Mouse (Mus musculus) forebrain, embryonic 11.5 days (tissue): ENCODE measurements around the gene Lrrc19. TPM values are rescaled to one million over a fixed set of nuclear protein-coding genes. Genes with fewer than 3 reads are reported as not detected.

ENCODE experiments used
- ATAC-seq: fragments of 200-750 bp; cut with Nextera tagmentation; replicated peaks from 2 replicates; pipeline ENCODE4 v1.8.0; 2017; ENCODE audit warnings: moderate TSS enrichment; ENCODE audit not compliant: low FRiP score
- DNase-seq: peaks from one replicate; pipeline ENCODE4 v3.0.0-alpha.2; 2017; ENCODE audit warnings: low spot score
- H3K27ac ChIP-seq: fragments of 300-500 bp; sonication (generic); 2 replicates; pipeline ENCODE4 v1.5.1; 2014; ENCODE audit warnings: low read depth, low read length
- H3K27me3 ChIP-seq: fragments of 300-500 bp; sonication (generic); 2 replicates; pipeline ENCODE4 v1.6.1; 2014; ENCODE audit warnings: mild to moderate bottlenecking, low read length, mixed read lengths; ENCODE audit not compliant: control insufficient read depth, insufficient read depth
- H3K36me3 ChIP-seq: fragments of 300-500 bp; sonication (generic); 2 replicates; pipeline ENCODE4 v1.6.1; 2014; ENCODE audit warnings: mild to moderate bottlenecking, low read length, moderate library complexity, mixed read lengths; ENCODE audit not compliant: control insufficient read depth, insufficient read depth
- H3K4me1 ChIP-seq: fragments of 300-500 bp; sonication (generic); replicated peaks from 2 replicates; pipeline ENCODE4 v1.6.1; 2014; ENCODE audit warnings: low read length, mixed read lengths; ENCODE audit not compliant: control insufficient read depth, insufficient read depth
- H3K4me2 ChIP-seq: fragments of 300-500 bp; sonication (generic); 2 replicates; pipeline ENCODE4 v1.6.1; 2014; ENCODE audit warnings: low read depth, mild to moderate bottlenecking, low read length, moderate library complexity, mixed read lengths; ENCODE audit not compliant: severe bottlenecking
- H3K4me3 ChIP-seq: fragments of 300-500 bp; sonication (generic); 2 replicates; pipeline ENCODE4 v1.5.1; 2014; ENCODE audit warnings: low read depth, low read length
- H3K9ac ChIP-seq: fragments of 300-500 bp; sonication (generic); 2 replicates; pipeline ENCODE4 v1.6.1; 2014; ENCODE audit warnings: low read length
- H3K9me3 ChIP-seq: fragments of 300-500 bp; sonication (generic); 2 replicates; pipeline ENCODE4 v1.6.1; 2016; ENCODE audit warnings: low read length, mixed read lengths; ENCODE audit not compliant: control insufficient read depth
- WGBS: fragments of 180-500 bp; shearing (Covaris S2); extraction: QIAGEN DNeasy Blood & Tissue Kit; methylation state at CpG from one replicate; pipeline ENCODE4 v1.1.7; 2014; 5-methylcytosine and 5-hydroxymethylcytosine counted together
- microRNA counts: library from miRNA; unstranded; fragments of <30 nt; microRNA quantifications from one replicate; lab custom pipeline; 2015
- microRNA-seq: library from miRNA; unstranded; fragments of <30 nt; microRNA quantifications from one replicate; pipeline ENCODE4, GENCODE M21; 2016; ENCODE audit not compliant: insufficient number of aligned reads
- polyA plus RNA-seq: library from polyadenylated mRNA; unstranded; fragments of >200 nt; fragmentation: Nextera tagmentation; extraction: Ambion mirVana; gene quantifications from 2 replicates; pipeline ENCODE4 v1.2.1, GENCODE M21; 2014

Lrrc19 gene
- polyA plus RNA-seq, 1 experiment from 2014 or later: 1.4 TPM

DNA sequence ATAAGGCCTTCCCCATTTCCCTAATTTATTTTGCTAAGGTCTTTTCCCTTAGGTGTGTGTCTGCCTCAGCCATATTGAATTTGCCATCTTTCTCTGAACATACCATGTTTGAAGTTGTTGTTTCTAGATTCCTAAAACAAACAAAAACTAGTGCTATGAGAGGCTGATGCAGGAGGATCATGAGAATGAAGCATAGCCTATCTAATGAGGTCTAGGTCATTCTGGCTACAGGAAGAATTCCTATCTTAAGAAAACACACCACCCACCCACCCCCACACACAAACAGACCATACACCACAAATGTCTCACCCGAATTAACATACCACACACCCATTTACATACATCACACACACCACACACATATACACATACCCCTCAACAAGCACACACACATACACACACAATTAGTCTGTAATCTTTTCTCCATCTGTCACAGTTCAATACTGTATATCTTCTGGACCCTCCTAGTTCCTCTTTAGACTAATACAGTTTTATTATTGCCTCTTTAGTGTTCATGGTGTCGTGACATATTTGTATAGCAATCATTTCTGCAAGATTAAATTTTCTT, 45.4 kb downstream of the Lrrc19 start:
- no peak overlapping the region for H3K4me3 ChIP-seq
- no peaks in the 10 kb centered on the region for H3K27me3 ChIP-seq
- DNase-seq: no peak
- no peak overlapping the region for H3K4me2 ChIP-seq
- WGBS: 91% methylated on average over 2 of the region's 2 CpGs
- ATAC-seq: no peak
- no peak overlapping the region for H3K27ac ChIP-seq
- no peaks in the 10 kb centered on the region for H3K36me3 ChIP-seq
- 0 out of 2 replicates have a peak, but pooled peaks cover 3% of the 10 kb centered on the region for H3K4me1 ChIP-seq
- no peak overlapping the region for H3K9ac ChIP-seq
- H3K9me3 ChIP-seq: no peaks in the 10 kb centered on the region

DNA sequence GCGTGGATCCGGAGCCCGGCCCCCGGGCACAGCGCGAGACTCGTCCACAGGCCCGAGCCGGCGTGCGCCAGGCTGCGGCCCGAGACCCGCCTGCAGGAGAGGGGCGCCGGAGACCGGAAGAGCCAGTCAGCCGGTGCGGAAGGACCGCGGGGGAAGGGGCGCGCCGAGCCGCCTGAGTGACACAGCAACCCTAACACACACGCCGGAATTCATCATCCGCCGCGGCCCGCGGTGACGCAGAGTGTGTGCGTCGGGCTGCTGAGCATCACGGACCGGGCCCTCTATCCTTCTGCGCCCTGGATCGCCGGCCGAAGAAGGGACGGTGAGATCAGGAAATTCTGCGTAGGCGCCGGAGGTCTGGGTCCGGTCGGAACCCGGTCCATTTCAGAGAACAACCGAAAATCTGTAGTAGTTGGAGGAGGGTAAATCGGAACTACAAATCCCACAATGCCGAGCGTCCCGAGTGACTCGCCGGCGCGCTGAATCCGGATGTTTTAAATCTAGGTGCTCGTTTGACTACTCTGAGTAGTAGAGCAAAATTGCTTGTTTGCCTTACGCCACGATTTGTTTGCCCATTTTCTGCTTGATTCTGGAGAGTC, 46.8 kb downstream of the Lrrc19 start, which contains the start of gene Plaa:
Plaa (minus strand) TSS at position 214 of the 599 bp plus-strand sequence.
- Histone ChIP-seq H3K27ac (peak within 1 kb of the TSS; percentile 68), H3K36me3 (no peaks in the 10 kb centered on the region), H3K4me1 (0 out of 2 replicates have a peak, but pooled peaks cover 3% of the 10 kb centered on the region), H3K9ac (peak within 1 kb of the TSS; percentile 91), H3K27me3 (no peaks in the 10 kb centered on the region), H3K4me2 (peak within 1 kb of the TSS; percentile 79), H3K9me3 (no peaks in the 10 kb centered on the region), H3K4me3 (peak within 1 kb of the TSS; percentile 85)
- under 1% methylated on average over 60 of the region's 61 CpGs for WGBS
- ATAC-seq (peak; percentile 99), DNase-seq (peak; percentile 95)

GRCm38 (mm10) chr4:94602496-94603030, 47.4 kb downstream of the Lrrc19 start:
- no peaks in the 10 kb centered on the region for H3K9me3 ChIP-seq
- H3K4me2 ChIP-seq: peak overlapping the region; percentile 71
- no peaks in the 10 kb centered on the region for H3K27me3 ChIP-seq
- peak overlapping the region; percentile 85 for H3K4me3 ChIP-seq
- under 1% methylated on average over 33 of the region's 33 CpGs for WGBS
- no peak for DNase-seq
- H3K9ac ChIP-seq: peak overlapping the region; percentile 91
- H3K36me3 ChIP-seq: no peaks in the 10 kb centered on the region
- 0 out of 2 replicates have a peak, but pooled peaks cover 3% of the 10 kb centered on the region for H3K4me1 ChIP-seq
- ATAC-seq: no peak
- H3K27ac ChIP-seq: peak overlapping the region; percentile 68

GRCm38 (mm10) chr4:94601395-94601794, 48.5 kb downstream of the Lrrc19 start:
- Histone ChIP-seq H3K4me2 (peak overlapping the region; percentile 71; the same call in 1 of the 2 replicates), H3K9ac (no peak overlapping the region), H3K27ac (no peak overlapping the region), H3K4me1 (0 out of 2 replicates have a peak, but pooled peaks cover 3% of the 10 kb centered on the region), H3K36me3 (no peaks in the 10 kb centered on the region), H3K4me3 (0 out of 2 replicates have a peak overlapping the region, but pooled peaks have one; percentile 85), H3K27me3 (no peaks in the 10 kb centered on the region), H3K9me3 (no peaks in the 10 kb centered on the region)
- ATAC-seq (no peak), DNase-seq (no peak)
- 89% methylated on average over 4 of the region's 4 CpGs for WGBS

- H3K4me3 ChIP-seq: no peak overlapping the region
- ATAC-seq (no peak), DNase-seq (no peak)
- H3K36me3 ChIP-seq: no peaks in the 10 kb centered on the region
- no peak overlapping the region for H3K4me2 ChIP-seq
- no peaks in the 10 kb centered on the region for H3K9me3 ChIP-seq
- H3K27me3 ChIP-seq: no peaks in the 10 kb centered on the region
- no peaks in the 10 kb centered on the region for H3K4me1 ChIP-seq
- H3K9ac ChIP-seq: no peak overlapping the region
- no peak overlapping the region for H3K27ac ChIP-seq
These were observed 57.2 kb downstream of the Lrrc19 start for GRCm38 (mm10) chr4:94592709-94593108.

DNA sequence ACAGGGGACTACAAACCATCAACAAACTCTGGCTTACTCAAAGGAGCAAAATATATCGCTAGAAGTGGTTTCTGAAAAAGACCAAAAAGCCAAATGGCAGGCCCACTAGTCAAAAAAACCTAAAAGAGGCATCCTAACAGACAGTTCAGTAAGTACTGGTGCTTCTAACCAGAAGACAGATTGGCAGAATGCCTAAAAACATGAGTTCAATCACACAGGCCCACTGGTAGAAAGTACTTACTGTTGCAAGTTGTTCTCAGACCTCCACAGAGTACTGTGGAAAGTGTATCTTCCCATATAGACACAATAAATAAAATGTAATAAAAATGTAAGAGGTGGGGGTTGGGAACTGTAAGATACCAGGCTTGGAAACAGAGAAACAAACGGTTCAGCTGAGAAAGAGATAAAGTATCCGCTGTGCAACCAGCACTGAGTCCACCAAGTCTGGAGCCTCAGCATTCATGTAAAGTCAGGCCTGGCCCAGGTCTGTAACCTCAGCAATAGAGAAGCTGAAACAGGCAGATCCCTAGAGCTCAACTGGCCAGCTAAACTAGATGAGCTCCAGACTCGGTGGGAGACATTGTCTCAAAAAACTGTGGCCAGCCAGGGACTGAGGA, 58.1 kb downstream of the Lrrc19 start:
- Histone ChIP-seq H3K4me1 (no peaks in the 10 kb centered on the region), H3K36me3 (no peaks in the 10 kb centered on the region; the same call in 1 of the 2 replicates), H3K9me3 (no peaks in the 10 kb centered on the region), H3K27me3 (no peaks in the 10 kb centered on the region), H3K27ac (no peak overlapping the region), H3K4me3 (no peak overlapping the region), H3K4me2 (no peak overlapping the region), H3K9ac (no peak overlapping the region)
- WGBS: 79% methylated on average over 4 of the region's 4 CpGs
- DNase-seq (no peak), ATAC-seq (no peak)

MicroRNA genes within 50 kb of the gene (microRNA counts, 519-probe panel; counts per million panel counts)
- microRNA mmu-miR-872 (lab: Ali Mortazavi, UCI): 5,085 counts per million, percentile 57 among the panel's probes with 10 or more counts

Small RNA genes within 50 kb of the gene (microRNA-seq; reads per million reads assigned to microRNA genes)
- 5,783 reads per million, percentile 87 among the genes with 10 or more reads in this experiment for gene Mir872

Other genes with a start within 250 kb of the Lrrc19 start
- not detected in 2 replicates for gene Gm10306, start 93.6 kb downstream of the Lrrc19 start, polyA plus RNA-seq
- gene Caap1, start 93.3 kb downstream of the Lrrc19 start, polyA plus RNA-seq: 27.2 and 31.4 TPM in 2 replicates
- 94.4 and 110 TPM in 2 replicates for gene Plaa, start 46.9 kb downstream of the Lrrc19 start, polyA plus RNA-seq
- 70.7 and 80.7 TPM in 2 replicates for gene Ift74, start 35.7 kb downstream of the Lrrc19 start, polyA plus RNA-seq
- 9.4 and 10.4 TPM in 2 replicates for gene Tek, start 89.1 kb upstream of the Lrrc19 start, polyA plus RNA-seq